Mouse (Mus musculus) liver, embryonic 13.5 days (tissue): ENCODE measurements around the gene Numa1. TPM values are rescaled to one million over a fixed set of nuclear protein-coding genes. Genes with fewer than 3 reads are reported as not detected.

Experiments used
- ATAC-seq: fragments of 200-750 bp; cut with Nextera tagmentation; 2 replicates; pipeline ENCODE4 v1.8.0; 2017; ENCODE audit warnings: low read depth, mild to moderate bottlenecking, moderate number of reproducible peaks, moderate library complexity
- DNase-seq: peaks from one replicate; pipeline ENCODE4 v3.0.0; 2022
- H3K27ac ChIP-seq: fragments of 300-500 bp; sonication (generic); 2 replicates; pipeline ENCODE4 v1.5.1; 2015; ENCODE audit warnings: moderate library complexity, mild to moderate bottlenecking, inconsistent platforms
- H3K27me3 ChIP-seq: fragments of 300-500 bp; sonication (generic); 2 replicates; pipeline ENCODE4 v1.6.1; 2015; ENCODE audit warnings: mild to moderate bottlenecking, inconsistent platforms
- H3K36me3 ChIP-seq: fragments of 300-500 bp; sonication (generic); 2 replicates; pipeline ENCODE4 v1.6.1; 2015; ENCODE audit warnings: mild to moderate bottlenecking, inconsistent platforms
- H3K4me1 ChIP-seq: fragments of 300-500 bp; sonication (generic); replicated peaks from 2 replicates; pipeline ENCODE4 v1.6.1; 2015; ENCODE audit warnings: inconsistent platforms
- H3K4me2 ChIP-seq: fragments of 300-500 bp; sonication (generic); 2 replicates; pipeline ENCODE4 v1.6.1; 2015; ENCODE audit warnings: inconsistent platforms, mild to moderate bottlenecking, moderate library complexity
- H3K4me3 ChIP-seq: fragments of 300-500 bp; sonication (generic); replicated peaks from 2 replicates; pipeline ENCODE4 v1.5.1; 2015; ENCODE audit warnings: mild to moderate bottlenecking, inconsistent platforms
- H3K9ac ChIP-seq: fragments of 300-500 bp; sonication (generic); 2 replicates; pipeline ENCODE4 v1.6.1; 2015; ENCODE audit warnings: mild to moderate bottlenecking, inconsistent platforms
- H3K9me3 ChIP-seq: fragments of 300-500 bp; sonication (generic); replicated peaks from 2 replicates; pipeline ENCODE4 v1.6.1; 2016; ENCODE audit warnings: inconsistent platforms
- WGBS: fragments of 180-500 bp; shearing (Covaris S2); methylation state at CpG from one replicate; pipeline ENCODE4 v1.1.7; 2015; ENCODE audit not compliant: insufficient replicate concordance; 5-methylcytosine and 5-hydroxymethylcytosine counted together
- polyA plus RNA-seq: library from polyadenylated mRNA; unstranded; fragments of >200 nt; fragmentation: Nextera tagmentation; extraction: Ambion mirVana; gene quantifications from 2 replicates; pipeline ENCODE4 v1.2.1, GENCODE M21; 2015

Numa1 gene
- polyA plus RNA-seq, 1 experiment from 2014 or later = 24.5 TPM

DNA sequence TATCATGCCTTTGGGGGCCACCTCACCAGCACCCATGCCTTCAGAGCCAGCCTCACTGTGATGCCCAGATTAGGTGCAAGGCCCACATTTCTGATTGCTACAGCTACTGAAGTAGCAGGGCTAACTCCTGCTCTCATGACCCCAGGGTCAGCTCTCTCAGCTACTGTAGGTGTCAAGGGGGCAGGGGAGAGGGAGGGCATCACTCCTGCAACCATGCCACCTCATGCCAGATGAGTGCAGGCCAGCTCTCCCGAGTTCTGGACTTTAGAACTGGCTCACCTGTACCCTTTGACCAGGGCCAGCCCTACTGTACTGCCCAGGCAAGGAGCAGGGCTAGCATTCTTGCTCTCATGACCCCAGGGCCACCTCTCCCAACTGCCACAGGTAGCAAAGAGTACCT lies 48.8 kb downstream of the Numa1 start:
- Histone ChIP-seq H3K27ac (no peak overlapping the region), H3K4me3 (no peak overlapping the region), H3K9me3 (no peaks in the 10 kb centered on the region), H3K9ac (no peak overlapping the region), H3K27me3 (no peaks in the 10 kb centered on the region), H3K36me3 (peaks cover 50% of the 10 kb centered on the region), H3K4me2 (no peak overlapping the region), H3K4me1 (0 out of 2 replicates have a peak, but pooled peaks cover 9% of the 10 kb centered on the region)
- WGBS = 58% methylated on average over 1 of the region's 1 CpGs
- DNase-seq (no peak), ATAC-seq (peak; percentile 31; the same call in 1 of the 2 replicates)

DNA sequence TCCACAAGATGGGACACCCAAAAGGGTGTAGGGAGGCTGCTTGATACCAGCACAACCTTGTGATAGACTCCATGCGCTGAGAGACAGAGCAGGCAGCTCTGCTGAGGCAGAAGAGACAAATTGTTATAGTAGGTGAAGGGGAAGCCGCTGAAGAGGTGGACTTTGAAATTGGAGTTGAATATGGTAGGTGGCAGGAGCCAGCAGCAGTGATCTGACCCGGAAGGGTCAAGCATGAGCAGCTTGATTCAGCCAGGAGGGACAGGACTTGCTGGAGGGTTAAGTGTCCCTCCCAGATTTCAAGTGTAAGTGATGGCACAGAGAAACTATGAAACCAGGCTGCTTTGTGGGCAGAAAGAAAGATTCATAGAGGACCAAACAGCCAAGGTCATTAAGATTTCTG lies 51.2 kb downstream of the Numa1 start:
- no peaks in the 10 kb centered on the region for H3K27me3 ChIP-seq
- H3K27ac ChIP-seq = no peak overlapping the region
- no peaks in the 10 kb centered on the region for H3K9me3 ChIP-seq
- H3K4me3 ChIP-seq = no peak overlapping the region
- peaks cover 69% of the 10 kb centered on the region for H3K36me3 ChIP-seq
- H3K9ac ChIP-seq = no peak overlapping the region
- ATAC-seq = no peak
- 0 out of 2 replicates have a peak, but pooled peaks cover 9% of the 10 kb centered on the region for H3K4me1 ChIP-seq
- DNase-seq = no peak
- H3K4me2 ChIP-seq = no peak overlapping the region
- 94% methylated on average over 3 of the region's 3 CpGs for WGBS

DNA sequence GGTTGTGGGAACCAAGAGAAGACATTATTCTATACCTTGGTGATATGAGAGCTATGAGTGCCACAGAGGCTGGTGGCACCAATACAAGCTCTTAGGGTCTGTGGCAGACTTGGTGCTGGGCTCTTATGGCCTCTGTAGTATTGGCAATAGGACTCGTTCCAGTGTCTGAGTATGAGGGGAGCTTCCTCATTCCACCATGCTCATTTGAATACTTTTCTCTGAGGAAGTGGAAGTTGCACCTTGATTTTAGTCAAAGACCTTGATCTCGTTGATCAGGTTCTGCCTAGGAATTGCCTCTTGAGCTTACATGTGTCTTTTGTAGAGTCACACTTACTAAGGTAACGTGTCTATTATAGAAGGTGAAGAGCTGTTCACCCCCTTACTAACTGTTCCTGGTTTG lies 60.3 kb downstream of the Numa1 start:
- Histone ChIP-seq H3K36me3 (peaks cover 98% of the 10 kb centered on the region), H3K4me2 (no peak overlapping the region), H3K4me1 (no peaks in the 10 kb centered on the region), H3K9ac (no peak overlapping the region), H3K9me3 (no peaks in the 10 kb centered on the region), H3K27ac (no peak overlapping the region), H3K4me3 (no peak overlapping the region), H3K27me3 (no peaks in the 10 kb centered on the region)
- no peak for ATAC-seq
- 79% methylated on average over 3 of the region's 3 CpGs for WGBS
- no peak for DNase-seq

DNA sequence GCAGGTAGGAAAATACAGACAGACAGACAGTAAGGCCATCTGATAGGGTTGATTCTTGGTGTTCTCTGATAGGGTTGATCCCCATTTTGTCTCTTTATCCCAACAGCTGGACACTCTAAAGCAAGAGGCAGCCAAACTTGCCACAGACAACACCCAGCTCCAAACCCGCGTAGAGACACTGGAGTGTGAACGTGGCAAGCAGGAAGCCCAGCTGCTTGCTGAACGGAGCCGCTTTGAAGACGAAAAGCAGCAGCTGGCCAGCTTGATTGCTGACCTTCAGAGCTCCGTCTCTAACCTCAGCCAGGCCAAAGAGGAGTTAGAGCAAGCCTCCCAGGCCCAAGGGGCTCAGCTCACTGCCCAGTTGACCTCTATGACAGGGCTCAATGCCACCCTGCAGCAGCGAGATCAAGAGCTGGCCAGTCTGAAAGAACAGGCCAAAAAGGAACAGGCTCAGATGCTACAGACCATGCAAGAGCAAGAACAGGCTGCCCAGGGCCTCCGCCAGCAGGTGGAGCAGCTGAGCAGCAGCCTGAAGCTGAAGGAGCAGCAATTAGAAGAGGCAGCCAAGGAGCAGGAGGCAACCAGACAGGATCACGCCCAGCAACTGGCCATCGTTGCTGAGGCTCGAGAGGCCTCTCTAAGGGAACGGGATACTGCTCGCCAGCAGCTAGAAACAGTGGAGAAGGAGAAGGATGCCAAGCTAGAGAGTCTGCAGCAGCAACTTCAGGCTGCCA lies 64.5 kb downstream of the Numa1 start:
- Histone ChIP-seq H3K4me1 (peaks cover 7% of the 10 kb centered on the region), H3K4me2 (no peak overlapping the region), H3K9me3 (no peaks in the 10 kb centered on the region), H3K4me3 (no peak overlapping the region), H3K27ac (no peak overlapping the region), H3K27me3 (no peaks in the 10 kb centered on the region), H3K36me3 (peaks cover 100% of the 10 kb centered on the region), H3K9ac (no peak overlapping the region)
- peak; percentile 59 for ATAC-seq
- DNase-seq = peak; percentile 59
- 73% methylated on average over 14 of the region's 14 CpGs for WGBS

DNA sequence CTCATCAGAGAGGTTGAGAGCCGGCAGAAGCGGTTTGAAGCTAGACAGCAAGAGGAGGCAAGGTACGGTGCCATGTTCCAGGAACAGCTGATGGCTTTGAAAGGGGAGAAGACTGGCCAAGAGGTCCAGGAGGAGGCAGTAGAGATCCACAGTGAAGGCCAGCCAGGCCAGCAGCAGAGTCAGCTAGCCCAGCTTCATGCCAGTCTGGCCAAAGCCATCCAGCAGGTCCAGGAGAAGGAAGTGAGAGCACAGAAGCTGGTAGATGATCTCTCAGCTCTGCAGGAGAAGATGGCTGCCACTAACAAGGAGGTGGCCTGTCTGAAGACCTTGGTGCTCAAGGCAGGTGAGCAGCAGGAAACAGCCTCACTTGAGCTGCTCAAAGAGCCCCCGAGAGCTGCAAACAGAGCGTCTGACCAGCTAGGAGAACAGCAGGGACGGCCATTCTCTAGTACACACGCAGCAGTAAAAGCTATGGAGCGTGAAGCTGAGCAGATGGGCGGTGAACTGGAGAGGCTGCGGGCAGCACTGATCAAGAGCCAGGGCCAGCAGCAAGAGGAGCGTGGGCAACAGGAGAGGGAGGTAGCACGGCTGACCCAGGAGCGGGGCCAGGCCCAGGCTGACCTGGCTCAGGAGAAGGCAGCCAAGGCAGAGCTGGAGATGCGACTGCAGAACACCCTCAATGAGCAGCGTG lies 65.7 kb downstream of the Numa1 start:
- Histone ChIP-seq H3K27me3 (no peaks in the 10 kb centered on the region), H3K4me1 (peaks cover 20% of the 10 kb centered on the region), H3K9ac (no peak overlapping the region), H3K9me3 (no peaks in the 10 kb centered on the region), H3K4me3 (no peak overlapping the region), H3K4me2 (no peak overlapping the region), H3K36me3 (peaks cover 97% of the 10 kb centered on the region), H3K27ac (no peak overlapping the region)
- ATAC-seq (no peak), DNase-seq (no peak)
- WGBS = 94% methylated on average over 15 of the region's 15 CpGs

DNA sequence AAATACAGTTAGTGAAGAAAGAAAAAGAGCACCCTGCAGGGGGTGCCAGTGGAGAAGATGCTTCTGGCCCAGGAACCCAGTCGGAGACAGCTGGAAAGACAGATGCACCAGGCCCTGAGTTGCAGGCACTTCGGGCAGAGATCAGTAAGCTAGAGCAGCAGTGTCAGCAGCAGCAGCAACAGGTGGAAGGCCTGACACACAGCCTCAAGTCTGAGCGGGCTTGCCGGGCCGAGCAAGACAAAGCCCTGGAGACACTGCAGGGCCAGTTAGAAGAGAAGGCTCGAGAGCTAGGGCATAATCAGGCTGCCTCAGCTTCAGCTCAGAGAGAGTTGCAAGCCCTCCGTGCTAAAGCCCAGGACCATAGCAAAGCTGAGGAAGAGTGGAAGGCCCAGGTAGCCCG lies 66.4 kb downstream of the Numa1 start:
- no peak overlapping the region for H3K9ac ChIP-seq
- H3K4me1 ChIP-seq = peaks cover 27% of the 10 kb centered on the region
- no peaks in the 10 kb centered on the region for H3K27me3 ChIP-seq
- 95% methylated on average over 8 of the region's 8 CpGs for WGBS
- no peaks in the 10 kb centered on the region for H3K9me3 ChIP-seq
- DNase-seq (no peak), ATAC-seq (no peak)
- no peak overlapping the region for H3K27ac ChIP-seq
- H3K4me2 ChIP-seq = no peak overlapping the region
- H3K4me3 ChIP-seq = no peak overlapping the region
- peaks cover 97% of the 10 kb centered on the region for H3K36me3 ChIP-seq

DNA sequence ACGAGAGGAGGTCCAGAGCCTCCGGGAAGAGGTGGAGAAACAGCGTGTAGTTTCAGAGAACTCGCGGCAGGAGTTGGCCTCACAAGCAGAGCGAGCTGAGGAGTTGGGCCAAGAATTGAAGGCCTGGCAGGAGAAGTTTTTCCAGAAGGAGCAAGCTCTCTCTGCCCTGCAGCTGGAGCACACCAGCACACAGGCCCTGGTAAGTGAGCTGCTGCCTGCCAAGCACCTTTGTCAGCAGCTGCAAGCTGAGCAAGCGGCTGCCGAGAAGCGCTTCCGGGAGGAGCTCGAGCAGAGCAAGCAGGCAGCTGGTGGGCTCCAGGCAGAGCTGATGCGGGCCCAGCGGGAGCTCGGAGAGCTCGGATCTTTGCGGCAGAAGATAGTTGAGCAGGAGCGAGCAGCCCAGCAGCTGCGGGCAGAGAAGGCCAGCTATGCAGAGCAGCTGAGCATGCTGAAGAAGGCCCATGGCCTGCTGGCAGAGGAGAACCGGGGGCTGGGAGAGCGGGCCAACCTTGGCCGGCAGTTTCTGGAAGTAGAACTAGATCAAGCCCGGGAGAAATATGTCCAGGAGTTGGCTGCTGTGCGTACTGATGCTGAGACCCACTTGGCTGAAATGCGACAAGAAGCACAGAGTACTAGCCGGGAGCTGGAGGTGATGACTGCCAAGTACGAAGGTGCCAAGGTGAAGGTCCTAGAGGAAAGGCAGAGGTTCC lies 67.2 kb downstream of the Numa1 start:
- ATAC-seq (no peak), DNase-seq (no peak)
- Histone ChIP-seq H3K36me3 (peaks cover 97% of the 10 kb centered on the region), H3K4me1 (peaks cover 35% of the 10 kb centered on the region), H3K4me3 (no peak overlapping the region), H3K27me3 (no peaks in the 10 kb centered on the region), H3K4me2 (no peak overlapping the region), H3K9me3 (no peaks in the 10 kb centered on the region), H3K9ac (no peak overlapping the region), H3K27ac (no peak overlapping the region)
- WGBS = 91% methylated on average over 26 of the region's 26 CpGs

DNA sequence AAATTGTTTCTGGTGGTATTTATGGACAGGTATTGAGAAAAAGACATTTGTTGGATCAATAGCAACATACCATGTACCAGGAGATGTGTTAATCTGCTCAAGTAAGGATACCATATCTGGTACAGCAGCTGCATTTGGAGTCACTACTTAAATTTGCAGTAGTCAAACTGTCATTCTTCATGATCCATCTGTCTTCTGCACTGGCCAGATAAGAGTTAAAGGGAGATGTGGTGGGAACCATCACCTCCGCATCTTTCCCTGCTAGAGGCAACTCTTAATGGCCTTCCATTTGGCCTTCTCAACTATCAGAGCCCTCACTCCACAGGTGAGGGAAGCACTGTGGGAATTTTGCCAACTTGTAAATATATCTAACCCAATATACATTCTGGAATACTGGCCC lies 72.6 kb downstream of the Numa1 start:
- no peaks in the 10 kb centered on the region for H3K27me3 ChIP-seq
- no peak overlapping the region for H3K9ac ChIP-seq
- WGBS = 28% methylated on average over 1 of the region's 1 CpGs
- H3K9me3 ChIP-seq = no peaks in the 10 kb centered on the region
- DNase-seq (peak; percentile 68), ATAC-seq (peak; percentile 89)
- H3K4me1 ChIP-seq = peaks cover 67% of the 10 kb centered on the region
- peak overlapping the region; percentile 45 for H3K4me2 ChIP-seq
- no peak overlapping the region for H3K4me3 ChIP-seq
- peaks cover 97% of the 10 kb centered on the region for H3K36me3 ChIP-seq
- H3K27ac ChIP-seq = peak overlapping the region; percentile 88

DNA sequence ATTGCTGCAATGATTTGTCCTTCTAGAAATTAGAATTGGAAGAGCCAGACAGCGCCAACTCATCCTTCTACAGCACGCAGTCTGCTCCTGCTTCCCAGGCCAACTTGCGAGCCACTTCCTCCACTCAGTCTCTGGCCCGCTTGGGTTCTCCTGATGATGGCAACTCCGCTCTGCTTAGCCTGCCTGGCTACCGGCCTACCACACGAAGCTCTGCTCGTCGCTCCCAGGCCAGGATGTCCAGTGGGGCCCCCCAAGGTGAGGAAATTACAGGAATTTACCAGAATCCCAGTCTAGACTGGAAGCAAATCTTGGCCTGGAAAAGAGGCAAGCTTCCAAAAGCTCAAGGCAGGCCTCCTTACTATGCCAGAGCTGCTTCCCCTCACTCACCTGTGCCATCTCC lies 77.9 kb downstream of the Numa1 start:
- Histone ChIP-seq H3K36me3 (peaks cover 100% of the 10 kb centered on the region), H3K27ac (no peak overlapping the region), H3K4me3 (no peak overlapping the region), H3K9ac (no peak overlapping the region), H3K9me3 (no peaks in the 10 kb centered on the region), H3K4me2 (no peak overlapping the region), H3K4me1 (peaks cover 25% of the 10 kb centered on the region), H3K27me3 (no peaks in the 10 kb centered on the region)
- ATAC-seq = no peak
- 91% methylated on average over 9 of the region's 9 CpGs for WGBS
- no peak for DNase-seq

DNA sequence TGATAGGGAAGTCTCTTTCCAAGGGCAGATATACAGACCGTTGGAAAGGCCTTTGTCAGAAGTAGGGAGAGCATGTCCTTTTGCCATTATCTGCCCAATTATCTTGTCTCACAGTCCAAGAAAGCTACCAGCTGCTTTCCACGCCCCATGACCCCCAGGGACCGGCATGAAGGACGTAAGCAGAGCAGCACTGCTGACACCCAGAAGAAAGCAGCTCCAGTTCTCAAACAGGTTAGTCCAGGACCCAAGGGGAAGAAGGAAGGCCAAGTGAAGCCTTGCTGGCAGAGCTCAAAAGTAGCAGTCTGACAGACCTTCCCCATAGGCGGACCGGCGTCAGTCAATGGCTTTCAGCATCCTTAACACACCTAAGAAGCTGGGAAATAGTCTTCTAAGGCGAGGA lies 79.5 kb downstream of the Numa1 start:
- no peak overlapping the region for H3K4me2 ChIP-seq

DNA sequence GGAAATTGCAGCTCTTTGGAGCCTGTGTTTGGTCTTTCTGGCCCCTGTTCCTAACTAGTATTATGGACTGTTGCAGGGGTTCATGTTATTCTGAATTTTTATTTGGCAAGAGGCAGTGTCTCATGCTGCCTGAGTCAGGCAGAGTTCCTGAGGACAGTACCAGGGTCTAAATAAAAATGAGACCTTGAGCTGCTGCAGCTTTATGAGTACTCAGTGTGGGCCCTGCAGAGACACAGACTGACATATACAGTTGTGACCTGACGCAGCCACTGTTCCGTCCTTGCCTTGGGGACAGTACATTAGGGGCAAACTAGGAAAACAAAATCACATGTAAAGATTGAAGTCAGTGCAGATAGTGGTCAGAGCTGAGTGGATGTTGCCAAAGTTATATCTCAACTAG lies 81.1 kb downstream of the Numa1 start:
- no peak overlapping the region for H3K4me3 ChIP-seq
- no peak overlapping the region for H3K4me2 ChIP-seq
- H3K9me3 ChIP-seq = no peaks in the 10 kb centered on the region
- H3K27ac ChIP-seq = no peak overlapping the region
- DNase-seq = no peak
- no peak for ATAC-seq
- peaks cover 15% of the 10 kb centered on the region for H3K4me1 ChIP-seq
- H3K9ac ChIP-seq = no peak overlapping the region
- H3K36me3 ChIP-seq = peaks cover 98% of the 10 kb centered on the region
- WGBS = 86% methylated on average over 2 of the region's 2 CpGs
- H3K27me3 ChIP-seq = no peaks in the 10 kb centered on the region

More for the DNA sequence above, 79.5 kb downstream of the Numa1 start:
- no peak for ATAC-seq
- H3K36me3 ChIP-seq = peaks cover 99% of the 10 kb centered on the region
- H3K4me1 ChIP-seq = peaks cover 26% of the 10 kb centered on the region
- H3K4me3 ChIP-seq = no peak overlapping the region
- no peak for DNase-seq
- 84% methylated on average over 8 of the region's 8 CpGs for WGBS
- no peak overlapping the region for H3K9ac ChIP-seq
- H3K9me3 ChIP-seq = no peaks in the 10 kb centered on the region
- H3K27ac ChIP-seq = no peak overlapping the region
- H3K27me3 ChIP-seq = no peaks in the 10 kb centered on the region
